Comparison of ENCODE assay signal across 12 mouse cellular contexts in genomic region chr6:105678778-105679177, GRCm38 (mm10). TPM values are rescaled to one million over a fixed set of nuclear protein-coding genes. Genes with fewer than 3 reads are reported as not detected.
DNase-seq lines count a peak whose midpoint lies in the region; ATAC-seq and TF ChIP-seq lines count a peak whose summit lies in the region.
"Had no signal": no experiment of that assay in that cellular context is flagged by ENCODE, and none has a peak within 500 bp of the region (broad histone marks: within the 10 kb centered on the region; RNA-seq: fewer than 3 reads in every experiment).

No protein-coding gene starts in this region.

- no peak for TF ChIP-seq POLR2A in olfactory bulb, adult 2 months (IDR thresholded peaks at IDR 0.05; ENCODE audit: insufficient read depth, low read depth, low read length)

- H3K36me3 ChIP-seq in heart, embryonic 12.5 days, result no peaks in the 10 kb centered on the region
- no peaks in the 10 kb centered on the region for H3K36me3 ChIP-seq in embryonic facial prominence, embryonic 15.5 days
- no peaks in the 10 kb centered on the region for H3K36me3 ChIP-seq in limb, embryonic 12.5 days
- H3K36me3 ChIP-seq: liver, embryonic 15.5 days had no signal

- no peak overlapping the region for H3K4me3 ChIP-seq in heart, embryonic 12.5 days
- peak overlapping the region; percentile 44 for H3K4me3 ChIP-seq in embryonic facial prominence, embryonic 15.5 days (replicated peaks)
- H3K4me3 ChIP-seq in limb, embryonic 12.5 days (replicated peaks), result peak overlapping the region; percentile 7; the same call in 1 of the 2 replicates
- H3K4me3 ChIP-seq in olfactory bulb, adult 2 months (ENCODE audit: insufficient read depth, low read depth, low read length), result peak overlapping the region; percentile 30; the same call in 1 of the 2 replicates
- H3K4me3 ChIP-seq: liver, embryonic 15.5 days had no signal

- H3K27ac ChIP-seq in heart, embryonic 12.5 days (ENCODE audit: poor library complexity, severe bottlenecking), result no peak overlapping the region
- no peak overlapping the region for H3K27ac ChIP-seq in embryonic facial prominence, embryonic 15.5 days (replicated peaks)
- no peak overlapping the region for H3K27ac ChIP-seq in limb, embryonic 12.5 days
- no peak overlapping the region for H3K27ac ChIP-seq in olfactory bulb, adult 2 months (ENCODE audit: insufficient read depth, low read depth, low read length)
- H3K27ac ChIP-seq: liver, embryonic 15.5 days had no signal

- H3K4me2 ChIP-seq in heart, embryonic 12.5 days, result peak overlapping the region; percentile 3
- H3K4me2 ChIP-seq in embryonic facial prominence, embryonic 15.5 days (replicated peaks), result peak overlapping the region; percentile 70; the same call in 1 of the 2 replicates
- H3K4me2 ChIP-seq in limb, embryonic 12.5 days, result peak overlapping the region; percentile 86; the same call in 1 of the 2 replicates
- H3K4me2 ChIP-seq: liver, embryonic 15.5 days had no signal

- no peak for ATAC-seq in heart, embryonic 12.5 days (ENCODE audit: insufficient number of reproducible peaks, low FRiP score)
- no peak for ATAC-seq in embryonic facial prominence, embryonic 15.5 days (ENCODE audit: insufficient number of reproducible peaks, low FRiP score, low TSS enrichment, low read depth)
- ATAC-seq in limb, embryonic 12.5 days (ENCODE audit: insufficient number of reproducible peaks, insufficient read depth, low FRiP score, low TSS enrichment, low read depth), result no peak
- ATAC-seq in inflammation-experienced regulatory T-cells, adult 6 months, result no peak
- ATAC-seq: intestine, postnatal 0 days had no signal

- no peaks in the 10 kb centered on the region for H3K9me3 ChIP-seq in heart, embryonic 12.5 days (replicated peaks)
- no peaks in the 10 kb centered on the region for H3K9me3 ChIP-seq in embryonic facial prominence, embryonic 15.5 days (replicated peaks)
- H3K9me3 ChIP-seq in limb, embryonic 12.5 days, result no peaks in the 10 kb centered on the region
- H3K9me3 ChIP-seq: liver, embryonic 15.5 days had no signal

- peaks cover 47% of the 10 kb centered on the region for H3K27me3 ChIP-seq in heart, embryonic 12.5 days (replicated peaks)
- H3K27me3 ChIP-seq in embryonic facial prominence, embryonic 15.5 days, result peaks cover 45% of the 10 kb centered on the region
- H3K27me3 ChIP-seq in limb, embryonic 12.5 days, result peaks cover 47% of the 10 kb centered on the region

- TF ChIP-seq CTCF in olfactory bulb, adult 2 months (IDR thresholded peaks at IDR 0.05; ENCODE audit: insufficient read depth, low read depth, low read length), result no peak

- no peak overlapping the region for H3K9ac ChIP-seq in heart, embryonic 12.5 days
- H3K9ac ChIP-seq in embryonic facial prominence, embryonic 15.5 days, result no peak overlapping the region
- H3K9ac ChIP-seq in limb, embryonic 12.5 days (replicated peaks), result no peak overlapping the region
- H3K9ac ChIP-seq: liver, embryonic 15.5 days had no signal

- WGBS in heart, embryonic 12.5 days, result 11% methylated on average over 5 of the region's 5 CpGs
- 8% methylated on average over 5 of the region's 5 CpGs for WGBS in embryonic facial prominence, embryonic 15.5 days
- WGBS in limb, embryonic 12.5 days, result 12% methylated on average over 5 of the region's 5 CpGs
- WGBS in olfactory bulb, adult 2 months, result 14% methylated on average over 5 of the region's 5 CpGs

- 0 out of 2 replicates have a peak, but pooled peaks cover 7% of the 10 kb centered on the region for H3K4me1 ChIP-seq in heart, embryonic 12.5 days (replicated peaks)
- H3K4me1 ChIP-seq in embryonic facial prominence, embryonic 15.5 days, result peaks cover 14% of the 10 kb centered on the region
- peaks cover 16% of the 10 kb centered on the region for H3K4me1 ChIP-seq in limb, embryonic 12.5 days (replicated peaks)
- peaks cover 6% of the 10 kb centered on the region for H3K4me1 ChIP-seq in olfactory bulb, adult 2 months (ENCODE audit: control insufficient read depth, insufficient read depth, low read length)
- H3K4me1 ChIP-seq: liver, embryonic 15.5 days had no signal

- DNase-seq in heart, postnatal 4 days, result no peak
- no peak for DNase-seq in layer of hippocampus, adult 9-11 months
- no peak for DNase-seq in adrenal gland, postnatal 14 days

RNA-seq across cellular contexts. Expression of gene Cntn4, which starts 1.3 kb away (rescaled TPM):
- 1.9 and 2.2 TPM in 2 replicates for polyA plus RNA-seq in heart, embryonic 12.5 days (2016; fragmentation: Nextera tagmentation; extraction: Ambion mirVana)
- not detected for total RNA-seq in heart, postnatal 4 days (2021)
- 13.8 and 15.3 TPM in 2 replicates for polyA plus RNA-seq in embryonic facial prominence, embryonic 15.5 days (2015; fragmentation: Nextera tagmentation; extraction: Ambion mirVana)
- 1.5 and 1.6 TPM in 2 replicates for polyA plus RNA-seq in limb, embryonic 12.5 days (2016; fragmentation: Nextera tagmentation; extraction: Ambion mirVana)
- polyA plus RNA-seq in olfactory bulb, adult 2 months (2012; ENCODE audit: insufficient read depth, insufficient read length, low replicate concordance, missing spikeins), result not detected in 2 replicates
- polyA plus RNA-seq in inflammation-experienced regulatory T-cells, adult 6 months (2017; shearing (Covaris generic)), result not detected
- 1.8 and 3.7 TPM in 2 replicates for total RNA-seq in adrenal gland, postnatal 14 days (2021)
- total RNA-seq: heart, adult 8-10 months; megakaryocyte-erythroid progenitor cell, adult 5-6 weeks had no signal
- polyA plus RNA-seq: liver, embryonic 15.5 days had no signal

Comparison
In these comparisons a context has a peak if more than half of its experiments do, and no peak if none do; other contexts are left out.
1. H3K4me2 ChIP-seq: peak in every context shown above with its lines; median percentile 86 in limb, embryonic 12.5 days; 70 in embryonic facial prominence, embryonic 15.5 days; 3 in heart, embryonic 12.5 days.